Mouse (Mus musculus) hindbrain, embryonic 16.5 days (tissue): Measurements from ENCODE around the gene Cpne9. TPM values are rescaled to one million over a fixed set of nuclear protein-coding genes. Genes with fewer than 3 reads are reported as not detected.

Source experiments
- ATAC-seq: fragments of 200-750 bp; cut with Nextera tagmentation; 2 replicates; pipeline ENCODE4 v1.8.0; 2017; ENCODE audit warnings: moderate TSS enrichment, moderate library complexity
- H3K27ac ChIP-seq: fragments of 300-500 bp; sonication (generic); 2 replicates; pipeline ENCODE4 v1.5.1; 2014; ENCODE audit warnings: low read depth, mild to moderate bottlenecking, control low read depth, low read length, moderate library complexity
- H3K27me3 ChIP-seq: fragments of 300-500 bp; sonication (generic); replicated peaks from 2 replicates; pipeline ENCODE4 v1.6.1; 2014; ENCODE audit warnings: low read length; ENCODE audit not compliant: control insufficient read depth, insufficient read depth
- H3K36me3 ChIP-seq: fragments of 300-500 bp; sonication (generic); 2 replicates; pipeline ENCODE4 v1.6.1; 2014; ENCODE audit warnings: mild to moderate bottlenecking, low read length, moderate library complexity, mixed read lengths; ENCODE audit not compliant: control insufficient read depth, insufficient read depth
- H3K4me1 ChIP-seq: fragments of 300-500 bp; sonication (generic); 2 replicates; pipeline ENCODE4 v1.6.1; 2014; ENCODE audit warnings: low read depth, low read length; ENCODE audit not compliant: control insufficient read depth, insufficient read depth
- H3K4me2 ChIP-seq: fragments of 300-500 bp; sonication (generic); 2 replicates; pipeline ENCODE4 v1.6.1; 2014; ENCODE audit warnings: mild to moderate bottlenecking, low read length, control low read depth, moderate library complexity
- H3K4me3 ChIP-seq: fragments of 300-500 bp; sonication (generic); 2 replicates; pipeline ENCODE4 v1.5.1; 2014; ENCODE audit warnings: mild to moderate bottlenecking, low read length, control low read depth, moderate library complexity
- H3K9ac ChIP-seq: fragments of 300-500 bp; sonication (generic); 2 replicates; pipeline ENCODE4 v1.6.1; 2014; ENCODE audit warnings: low read depth, mild to moderate bottlenecking, control low read depth, low read length, moderate library complexity
- H3K9me3 ChIP-seq: fragments of 300-500 bp; sonication (generic); 2 replicates; pipeline ENCODE4 v1.6.1; 2014; ENCODE audit warnings: mild to moderate bottlenecking, low read length, moderate library complexity; ENCODE audit not compliant: control insufficient read depth
- WGBS: fragments of 180-500 bp; shearing (Covaris S2); extraction: QIAGEN DNeasy Blood & Tissue Kit; methylation state at CpG from one replicate; pipeline ENCODE4 v1.1.7; 2014; 5-methylcytosine and 5-hydroxymethylcytosine counted together
- polyA plus RNA-seq: library from polyadenylated mRNA; unstranded; fragments of >200 nt; fragmentation: Nextera tagmentation; extraction: Ambion mirVana; gene quantifications from 2 replicates; pipeline ENCODE4 v1.2.1, GENCODE M21; 2015

Gene Cpne9
- polyA plus RNA-seq, 1 experiment from 2014 or later: 9.6 TPM

DNA sequence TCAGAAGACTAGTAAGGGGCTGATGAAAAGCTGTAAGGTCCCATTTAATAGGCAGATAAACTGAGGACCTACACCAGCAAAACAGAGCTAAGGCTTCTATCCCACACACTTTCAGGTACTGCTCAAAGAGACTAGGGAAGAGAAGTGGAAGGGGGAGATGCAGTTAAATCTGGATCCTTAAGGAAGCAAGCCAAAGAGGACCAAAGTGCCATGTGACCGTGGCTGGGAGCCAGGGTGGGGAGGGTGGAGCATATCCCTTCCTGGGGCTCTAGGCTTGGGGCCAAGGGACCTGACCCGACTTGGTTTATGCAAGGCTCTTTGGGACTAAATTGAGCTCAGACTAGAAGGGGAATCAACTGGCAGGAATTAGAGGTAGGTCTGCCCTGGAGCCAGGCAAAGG, 62.2 kb downstream of the Cpne9 start:
- H3K9ac ChIP-seq: no peak overlapping the region; the same call in 1 of the 2 replicates
- no peaks in the 10 kb centered on the region for H3K9me3 ChIP-seq
- no peaks in the 10 kb centered on the region for H3K27me3 ChIP-seq
- H3K36me3 ChIP-seq: peaks cover 3% of the 10 kb centered on the region; the same call in 1 of the 2 replicates
- 46% methylated on average over 2 of the region's 2 CpGs for WGBS
- no peak overlapping the region for H3K27ac ChIP-seq
- ATAC-seq: no peak
- H3K4me3 ChIP-seq: peak overlapping the region; percentile 69; the same call in 1 of the 2 replicates
- H3K4me1 ChIP-seq: peaks cover 23% of the 10 kb centered on the region
- peak overlapping the region; percentile 82 for H3K4me2 ChIP-seq

DNA sequence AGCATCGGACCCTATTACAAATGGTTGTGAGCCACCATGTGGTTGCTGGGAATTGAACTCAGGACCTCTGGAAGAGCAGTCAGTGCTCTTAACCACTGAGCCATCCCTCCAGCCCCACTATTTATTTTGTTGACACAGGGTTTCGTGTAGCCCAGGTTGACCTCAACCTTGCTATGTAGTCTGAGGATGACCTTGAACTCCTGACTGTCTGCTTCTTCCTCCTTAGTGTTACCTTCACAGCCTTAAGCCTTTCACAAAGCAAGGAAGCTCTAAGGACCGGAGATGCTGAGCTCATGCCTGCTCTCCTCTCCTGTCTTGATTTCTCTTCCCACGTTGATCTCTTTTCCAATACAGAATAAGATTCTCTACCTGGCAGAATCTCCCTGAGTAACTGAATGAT, 64.8 kb downstream of the Cpne9 start:
- Histone ChIP-seq H3K9ac (no peak overlapping the region), H3K4me2 (no peak overlapping the region), H3K27ac (no peak overlapping the region), H3K9me3 (no peaks in the 10 kb centered on the region), H3K4me1 (peaks cover 17% of the 10 kb centered on the region), H3K36me3 (no peaks in the 10 kb centered on the region), H3K4me3 (no peak overlapping the region), H3K27me3 (no peaks in the 10 kb centered on the region)
- no peak for ATAC-seq
- WGBS: 83% methylated on average over 4 of the region's 4 CpGs

DNA sequence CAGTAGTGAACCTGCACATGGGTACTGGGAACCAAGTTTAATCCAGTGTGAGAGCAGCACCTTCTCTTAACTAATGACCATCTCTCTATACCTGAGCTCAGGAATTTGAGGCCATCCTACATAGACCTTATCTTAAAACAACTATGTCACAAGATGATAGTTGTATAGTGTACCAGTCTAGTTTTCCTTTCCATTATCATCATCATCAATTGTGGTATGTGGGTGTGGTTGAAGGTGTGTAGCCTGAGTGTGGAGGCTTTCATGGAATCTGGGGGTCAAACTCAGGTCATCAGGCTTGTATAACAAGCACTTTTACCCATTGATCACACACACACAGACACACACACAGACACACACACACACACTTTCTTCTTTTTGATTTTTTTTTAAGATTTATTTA, 68.4 kb downstream of the Cpne9 start:
- Histone ChIP-seq H3K4me3 (no peak overlapping the region), H3K27me3 (no peaks in the 10 kb centered on the region), H3K9ac (no peak overlapping the region), H3K4me1 (no peaks in the 10 kb centered on the region), H3K27ac (no peak overlapping the region), H3K36me3 (no peaks in the 10 kb centered on the region), H3K9me3 (no peaks in the 10 kb centered on the region), H3K4me2 (no peak overlapping the region)
- no peak for ATAC-seq

DNA sequence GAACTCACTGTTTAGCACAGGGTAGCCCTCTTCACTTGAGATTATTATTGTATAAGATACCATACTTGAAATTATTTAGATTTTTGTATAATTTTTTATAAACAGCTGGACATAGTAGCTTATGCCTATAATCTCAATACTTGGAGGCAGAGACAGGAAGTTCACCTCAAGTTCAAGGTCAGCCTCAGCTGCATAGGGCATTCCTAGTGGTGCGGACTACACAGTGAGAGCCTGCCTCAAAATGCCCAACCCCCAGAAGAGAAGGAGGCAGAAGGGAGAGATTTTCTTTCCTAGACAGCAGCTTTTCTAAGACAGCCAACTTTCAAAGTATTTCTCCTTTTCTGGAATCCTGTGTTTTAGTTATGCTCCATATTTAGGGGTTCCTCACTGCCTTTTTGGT, 69.1 kb downstream of the Cpne9 start:
- Histone ChIP-seq H3K27ac (no peak overlapping the region), H3K9ac (no peak overlapping the region), H3K4me2 (no peak overlapping the region), H3K4me3 (no peak overlapping the region), H3K27me3 (no peaks in the 10 kb centered on the region), H3K4me1 (no peaks in the 10 kb centered on the region), H3K9me3 (no peaks in the 10 kb centered on the region), H3K36me3 (no peaks in the 10 kb centered on the region)
- no peak for ATAC-seq
- WGBS: 93% methylated on average over 1 of the region's 1 CpGs

DNA sequence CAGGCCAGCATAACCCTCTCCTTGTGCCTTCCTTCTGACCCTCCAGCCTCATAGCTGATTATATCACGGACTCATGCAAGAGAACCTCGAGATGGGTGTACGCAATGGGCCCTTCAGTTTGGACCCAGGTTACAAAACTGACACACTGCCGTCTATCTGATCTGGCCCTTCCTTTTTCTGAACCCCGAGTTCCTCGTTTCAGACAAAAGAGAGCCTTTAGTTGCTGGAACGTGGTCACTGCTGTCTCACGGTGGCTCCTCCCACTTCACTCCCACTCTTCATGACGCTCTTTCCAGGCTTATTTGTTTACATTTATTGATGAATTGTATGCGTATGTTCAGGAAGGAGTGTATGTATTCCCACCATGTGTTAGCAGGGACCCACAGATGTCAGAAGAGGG, 69.5 kb downstream of the Cpne9 start:
- H3K4me2 ChIP-seq: no peak overlapping the region
- no peaks in the 10 kb centered on the region for H3K36me3 ChIP-seq
- no peak overlapping the region for H3K27ac ChIP-seq
- no peak overlapping the region for H3K9ac ChIP-seq
- H3K27me3 ChIP-seq: no peaks in the 10 kb centered on the region
- no peak for ATAC-seq
- 60% methylated on average over 10 of the region's 10 CpGs for WGBS
- H3K4me1 ChIP-seq: no peaks in the 10 kb centered on the region
- no peak overlapping the region for H3K4me3 ChIP-seq
- H3K9me3 ChIP-seq: no peaks in the 10 kb centered on the region

DNA sequence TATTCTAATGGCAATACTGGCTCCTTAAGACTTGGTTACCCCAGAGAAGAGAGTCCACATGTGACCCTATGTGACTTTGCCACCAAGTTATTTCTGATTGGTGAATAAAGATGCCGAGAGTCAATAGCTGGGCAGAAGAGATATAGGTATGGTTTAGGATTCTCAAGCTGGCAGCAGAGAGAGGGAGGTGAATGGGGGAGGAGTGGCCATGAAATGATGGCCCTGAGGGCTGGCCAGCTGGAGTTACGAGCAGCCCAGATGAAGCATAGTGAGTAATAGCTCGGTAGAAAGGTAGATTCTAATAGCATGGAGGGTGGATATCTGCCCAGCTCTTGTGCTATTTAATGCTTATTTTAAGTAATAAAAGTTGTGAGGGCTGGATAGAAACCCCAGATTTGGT, 70.7 kb downstream of the Cpne9 start:
- Histone ChIP-seq H3K4me1 (no peaks in the 10 kb centered on the region), H3K27me3 (no peaks in the 10 kb centered on the region), H3K9me3 (no peaks in the 10 kb centered on the region), H3K4me2 (no peak overlapping the region), H3K36me3 (no peaks in the 10 kb centered on the region), H3K4me3 (no peak overlapping the region), H3K9ac (no peak overlapping the region), H3K27ac (no peak overlapping the region)
- no peak for ATAC-seq
- WGBS: 78% methylated on average over 3 of the region's 3 CpGs

DNA sequence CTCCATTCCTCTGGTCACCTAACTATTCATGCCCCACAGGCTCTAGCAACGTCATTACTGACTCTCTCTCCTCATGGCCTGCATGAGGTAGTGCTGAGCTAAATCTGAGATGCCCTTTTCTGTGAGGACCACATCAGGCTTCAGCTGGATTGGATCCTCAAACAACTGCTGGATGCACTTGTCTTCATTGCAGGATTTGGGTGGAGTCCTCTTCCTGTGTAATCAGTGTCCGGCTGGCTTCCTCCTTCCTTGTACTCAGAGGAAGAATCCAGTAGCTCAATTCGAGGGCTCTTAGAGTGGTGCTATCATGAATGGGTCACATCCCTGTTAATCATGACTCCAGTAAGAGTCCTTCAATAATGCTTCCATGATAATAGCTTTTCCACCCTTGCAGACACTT, 71.6 kb downstream of the Cpne9 start:
- no peaks in the 10 kb centered on the region for H3K4me1 ChIP-seq
- no peak for ATAC-seq
- H3K27ac ChIP-seq: no peak overlapping the region
- no peak overlapping the region for H3K4me2 ChIP-seq
- H3K4me3 ChIP-seq: no peak overlapping the region
- no peaks in the 10 kb centered on the region for H3K36me3 ChIP-seq
- H3K9me3 ChIP-seq: no peaks in the 10 kb centered on the region
- WGBS: 75% methylated on average over 3 of the region's 3 CpGs
- no peak overlapping the region for H3K9ac ChIP-seq
- no peaks in the 10 kb centered on the region for H3K27me3 ChIP-seq

Other genes with a start within 250 kb of the Cpne9 start
- 48.7 and 52.0 TPM in 2 replicates for gene Thumpd3, start 236.1 kb upstream of the Cpne9 start, polyA plus RNA-seq
- gene Setd5, start 204.9 kb upstream of the Cpne9 start, polyA plus RNA-seq: 45.4 and 48.3 TPM in 2 replicates
- 56.7 and 63.6 TPM in 2 replicates for gene Lhfpl4, start 86.9 kb upstream of the Cpne9 start, polyA plus RNA-seq
- gene Mtmr14, start 44.5 kb upstream of the Cpne9 start, polyA plus RNA-seq: 34.1 and 34.6 TPM in 2 replicates
- 12.4 and 15.5 TPM in 2 replicates for gene Brpf1, start 24.8 kb downstream of the Cpne9 start, polyA plus RNA-seq
- gene Ogg1, start 44.7 kb downstream of the Cpne9 start, polyA plus RNA-seq: 7.0 and 10.6 TPM in 2 replicates
- 119 and 128 TPM in 2 replicates for gene Camk1, start 61.7 kb downstream of the Cpne9 start, polyA plus RNA-seq
- 68.3 and 71.1 TPM in 2 replicates for gene Tada3, start 95.6 kb downstream of the Cpne9 start, polyA plus RNA-seq
- gene Arpc4, start 95.8 kb downstream of the Cpne9 start, polyA plus RNA-seq: 440 and 455 TPM in 2 replicates
- gene Ttll3, start 107.0 kb downstream of the Cpne9 start, polyA plus RNA-seq: 9.2 and 11.8 TPM in 2 replicates
- gene Rpusd3, start 137.0 kb downstream of the Cpne9 start, polyA plus RNA-seq: 21.5 and 21.7 TPM in 2 replicates
- gene Cidec, start 153.5 kb downstream of the Cpne9 start, polyA plus RNA-seq: 0.21 TPM in 1 of 2 replicates, not detected in the other
- gene Jagn1, start 160.3 kb downstream of the Cpne9 start, polyA plus RNA-seq: 95.2 and 106 TPM in 2 replicates
- gene Il17re, start 176.2 kb downstream of the Cpne9 start, polyA plus RNA-seq: 0.26 and 0.34 TPM in 2 replicates
- gene Il17rc, start 189.1 kb downstream of the Cpne9 start, polyA plus RNA-seq: 4.4 and 5.9 TPM in 2 replicates
- 92.9 and 96.4 TPM in 2 replicates for gene Creld1, start 201.0 kb downstream of the Cpne9 start, polyA plus RNA-seq
- gene Prrt3, start 219.6 kb downstream of the Cpne9 start, polyA plus RNA-seq: 14.2 and 14.5 TPM in 2 replicates
- gene Emc3, start 249.3 kb downstream of the Cpne9 start, polyA plus RNA-seq: 120 and 124 TPM in 2 replicates
- gene Fancd2, start 249.4 kb downstream of the Cpne9 start, polyA plus RNA-seq: 1.9 and 2.1 TPM in 2 replicates